Mouse (Mus musculus): ENCODE measurements around the gene Prss2.
"Not testable (repeated sequence)": the region's sequence is repeated elsewhere in the genome, so short reads cannot be mapped to it uniquely, and the experiment has no call there.

The Prss2 gene

DNA sequence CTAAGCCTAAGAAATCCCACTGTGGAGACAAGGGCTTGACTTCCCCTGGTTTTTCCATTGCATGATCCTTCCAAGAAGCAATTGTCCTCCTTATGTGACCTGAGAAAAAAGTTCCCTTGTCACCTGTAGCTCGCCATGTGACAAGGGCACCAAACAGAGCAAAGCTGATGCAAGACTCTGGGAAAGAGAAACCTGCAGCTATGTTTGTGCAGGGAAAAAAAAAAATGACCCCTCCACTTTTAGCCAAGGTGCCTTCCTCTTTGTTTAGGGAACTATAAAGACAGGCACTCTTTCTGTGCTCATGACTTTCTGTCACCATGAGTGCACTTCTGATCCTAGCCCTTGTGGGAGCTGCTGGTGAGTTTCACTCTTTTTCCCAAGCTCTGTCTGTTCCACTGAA, at the start of gene Prss2:
Prss2 (plus strand) TSS at position 301 of the 400 bp plus-strand sequence.
- DNase-seq (ENCODE audit: low read depth, low spot score) = no peak

GRCm38 (mm10) chr6:41499374-41499773, 22.2 kb upstream of the Prss2 start:
- no peak for DNase-seq (ENCODE audit: low read depth, low spot score)

DNA sequence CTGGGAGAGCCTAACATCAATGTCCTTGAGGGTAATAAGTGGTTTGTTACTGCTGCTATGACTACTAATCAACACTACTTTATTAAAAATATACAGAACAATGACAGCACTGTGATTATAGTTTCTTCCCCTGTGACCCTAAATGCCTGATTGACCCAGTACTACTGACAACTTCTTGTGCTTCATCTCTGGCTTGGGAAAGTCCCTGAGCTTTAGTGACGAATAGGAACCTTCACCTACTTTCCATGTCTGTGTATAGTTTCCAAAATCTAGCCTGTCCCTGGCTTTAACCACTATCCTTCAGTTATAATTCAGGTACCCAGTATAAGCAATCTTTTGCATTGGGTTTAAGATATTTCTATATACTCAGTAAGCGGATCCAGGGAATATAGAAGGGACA, 16.7 kb upstream of the Prss2 start:
- no peak for DNase-seq (ENCODE audit: low read depth, low spot score)

DNA sequence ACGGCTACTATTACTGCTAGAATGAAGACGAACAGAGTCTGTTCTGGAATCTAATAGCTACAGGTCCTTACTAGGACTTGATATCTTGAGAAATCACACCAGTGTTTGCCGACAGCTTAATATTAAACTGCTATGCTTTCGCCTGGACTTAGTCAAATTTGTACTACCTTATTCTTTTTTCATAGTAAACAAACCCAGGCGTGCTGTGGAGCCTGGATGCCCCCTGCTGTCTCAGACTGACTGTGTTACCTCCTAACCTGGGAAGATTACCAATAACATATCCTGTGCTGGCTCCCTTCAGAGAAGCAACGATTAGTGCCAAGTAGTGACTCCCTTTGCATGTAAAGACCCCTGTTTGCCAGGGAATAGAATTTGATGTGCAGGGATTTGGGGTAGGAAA, 16.3 kb upstream of the Prss2 start:
- DNase-seq (ENCODE audit: low read depth, low spot score) = peak; percentile 15

DNA sequence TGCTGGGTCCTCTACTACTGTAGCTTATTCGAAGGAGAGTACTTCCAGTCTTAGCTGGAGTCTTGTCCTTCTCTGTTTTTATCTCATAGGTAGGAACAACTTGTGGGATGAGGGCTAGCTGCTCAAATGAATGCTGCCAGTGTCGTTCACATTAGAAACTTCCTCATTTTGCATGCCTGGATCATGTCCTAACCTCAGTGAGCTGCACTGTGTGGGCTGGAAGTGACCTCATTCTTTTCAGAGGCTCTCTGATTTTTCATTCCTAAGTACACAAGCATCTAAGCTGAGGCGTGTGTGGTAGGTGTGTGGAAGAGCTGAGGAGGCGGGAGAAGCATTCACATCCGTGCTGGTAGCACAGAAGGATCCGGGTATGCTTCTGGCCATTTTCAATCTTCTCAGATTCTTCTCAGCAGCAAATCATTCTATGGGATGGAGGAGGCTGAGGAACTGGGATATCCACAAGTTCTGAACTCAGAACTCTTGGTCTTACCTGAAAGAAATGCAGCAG, 3.5 kb upstream of the Prss2 start:
- DNase-seq (ENCODE audit: low read depth, low spot score) = no peak

DNA sequence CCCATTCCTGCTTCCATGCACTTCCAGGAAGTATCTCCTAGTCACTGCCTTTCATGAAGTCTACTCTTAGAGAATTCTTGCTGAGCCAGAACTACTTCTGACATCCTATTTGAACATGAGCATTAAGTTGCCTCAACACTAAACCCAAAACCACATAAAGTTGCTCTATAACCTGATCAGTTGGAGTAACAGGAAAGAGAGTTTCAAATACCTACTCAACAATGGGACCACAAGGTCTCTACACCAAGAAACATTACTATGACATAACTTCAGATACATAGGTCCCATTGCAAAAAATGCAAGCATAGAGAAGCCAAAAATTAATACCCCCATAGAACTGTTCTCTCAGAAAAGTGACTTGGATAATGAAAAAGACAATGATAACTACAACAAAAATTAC, 4.9 kb downstream of the Prss2 start:
- no peak for DNase-seq (ENCODE audit: low read depth, low spot score)

DNA sequence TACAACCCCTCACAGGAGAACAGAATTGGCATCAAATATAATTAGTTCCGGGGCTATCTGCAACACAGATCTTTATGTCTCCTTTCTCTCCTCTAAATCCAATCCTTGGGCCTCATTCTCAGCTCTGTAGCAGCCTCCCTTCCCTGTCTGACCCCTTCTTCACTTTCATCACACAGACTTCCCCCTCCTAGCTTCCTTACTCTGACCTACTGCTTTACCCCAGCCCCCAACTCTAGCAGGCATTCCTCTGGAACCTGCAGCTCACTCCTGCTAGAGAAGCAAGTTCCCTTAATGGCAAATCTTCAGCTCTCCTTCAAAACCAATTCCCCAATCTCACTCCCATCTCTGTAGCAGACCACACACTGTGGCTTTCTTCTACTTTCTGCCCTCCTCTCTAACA, 5.8 kb downstream of the Prss2 start:
- DNase-seq (ENCODE audit: low read depth, low spot score) = no peak

DNA sequence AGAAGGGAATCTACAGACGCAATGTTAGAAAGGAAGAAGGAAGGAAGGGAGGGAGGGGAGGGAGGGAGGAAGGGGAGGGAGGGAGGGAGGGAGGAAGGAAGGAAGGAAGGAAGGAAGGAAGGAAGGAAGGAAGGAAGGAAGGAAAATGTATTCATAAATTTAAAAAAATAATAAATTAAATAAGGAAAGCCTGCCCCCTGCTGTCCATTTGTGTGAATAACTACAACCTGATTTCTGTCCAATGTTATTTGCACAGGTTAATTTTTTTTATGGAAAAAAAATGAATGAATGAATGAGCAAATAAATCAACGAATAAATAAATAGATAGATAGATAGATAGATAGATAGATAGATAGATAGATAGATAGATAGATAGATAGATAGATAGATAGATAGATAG, 8.4 kb downstream of the Prss2 start:
- DNase-seq (ENCODE audit: low read depth, low spot score) = not testable (repeated sequence)

- peak; percentile 49 for DNase-seq (ENCODE audit: low read depth, low spot score)
These were observed 10.6 kb downstream of the Prss2 start for GRCm38 (mm10) chr6:41532181-41532580.

DNA sequence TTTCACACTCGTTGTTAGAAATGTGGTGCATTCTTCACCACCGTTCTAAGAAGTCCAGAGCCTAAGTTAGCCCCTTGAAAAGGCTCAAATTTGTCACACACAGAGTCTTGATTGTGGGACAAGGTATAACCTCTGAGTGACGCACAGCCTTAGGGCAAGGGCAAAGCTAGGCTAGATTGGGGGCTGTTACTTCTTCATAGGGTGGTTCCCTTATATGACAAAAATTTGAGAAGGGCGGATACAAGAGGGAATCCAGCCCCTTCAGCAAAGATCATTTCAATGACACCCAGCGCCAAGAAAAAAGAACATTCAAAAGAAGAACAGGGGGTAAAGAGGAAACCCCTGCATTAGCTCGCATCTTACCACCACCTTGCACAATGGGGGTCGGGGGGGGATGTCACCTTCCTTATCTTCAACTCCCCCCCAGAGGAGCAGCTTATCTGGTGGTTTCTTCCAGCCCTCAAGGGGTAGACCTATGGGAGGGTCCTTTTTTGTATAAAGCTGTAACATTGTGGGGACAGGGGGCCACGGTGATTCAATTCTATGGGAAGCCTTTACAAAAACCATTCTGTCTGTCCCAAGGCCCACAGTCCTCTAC, 11.2 kb downstream of the Prss2 start:
- peak; percentile 81 for DNase-seq (ENCODE audit: low read depth, low spot score)

DNA sequence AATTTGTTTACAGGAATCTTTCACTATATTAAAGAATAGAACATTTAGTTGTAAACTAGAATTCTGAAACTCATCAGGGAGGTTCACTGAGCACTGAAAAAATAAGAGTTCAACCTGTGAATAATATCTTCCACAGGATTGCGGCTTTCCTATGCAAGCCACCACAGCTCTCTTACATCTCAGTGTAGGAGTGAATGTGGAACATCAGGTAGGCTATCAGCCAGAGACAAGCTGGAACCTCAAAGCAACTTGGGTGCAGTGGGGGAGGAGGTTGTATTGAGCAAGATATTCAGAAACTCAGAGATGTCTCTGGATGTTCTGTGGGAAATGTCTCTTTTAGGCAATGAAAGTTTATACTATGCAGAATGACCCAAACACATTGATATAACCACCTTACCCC, 15.8 kb downstream of the Prss2 start:
- peak; percentile 65 for DNase-seq (ENCODE audit: low read depth, low spot score)

DNA sequence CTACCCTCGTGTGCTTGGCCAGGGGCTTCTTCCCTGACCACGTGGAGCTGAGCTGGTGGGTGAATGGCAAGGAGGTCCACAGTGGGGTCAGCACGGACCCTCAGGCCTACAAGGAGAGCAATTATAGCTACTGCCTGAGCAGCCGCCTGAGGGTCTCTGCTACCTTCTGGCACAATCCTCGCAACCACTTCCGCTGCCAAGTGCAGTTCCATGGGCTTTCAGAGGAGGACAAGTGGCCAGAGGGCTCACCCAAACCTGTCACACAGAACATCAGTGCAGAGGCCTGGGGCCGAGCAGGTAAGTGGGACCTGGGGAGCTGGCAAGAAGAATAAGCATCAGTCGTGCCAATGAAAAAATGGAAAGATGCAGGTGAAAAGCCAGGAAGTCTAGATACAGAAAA, 16.7 kb downstream of the Prss2 start:
- not testable (repeated sequence) for DNase-seq (ENCODE audit: low read depth, low spot score)

GRCm38 (mm10) chr6:41540746-41541145, 19.2 kb downstream of the Prss2 start:
- DNase-seq (ENCODE audit: low read depth, low spot score) = no peak

DNA sequence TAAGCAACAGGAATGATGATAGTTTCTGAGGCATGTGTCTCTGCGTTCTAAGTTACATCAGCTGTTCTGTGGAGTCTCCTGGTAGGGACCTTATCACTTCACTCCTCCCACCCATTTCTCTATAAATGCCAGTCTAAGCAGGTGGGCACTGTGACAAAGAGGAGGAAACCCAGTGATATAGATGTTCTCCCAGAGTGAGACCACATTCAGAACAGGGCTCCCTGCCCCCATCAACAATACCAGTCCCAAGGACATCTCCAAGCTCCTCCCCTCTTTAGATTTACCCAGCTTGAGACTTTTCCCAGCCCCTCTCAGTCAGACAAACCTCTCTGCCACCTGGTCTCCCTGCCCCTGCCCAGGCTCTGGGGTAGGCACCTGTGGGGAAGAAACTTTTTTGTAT, 20.2 kb downstream of the Prss2 start:
- peak; percentile 83 for DNase-seq (ENCODE audit: low read depth, low spot score)

DNA sequence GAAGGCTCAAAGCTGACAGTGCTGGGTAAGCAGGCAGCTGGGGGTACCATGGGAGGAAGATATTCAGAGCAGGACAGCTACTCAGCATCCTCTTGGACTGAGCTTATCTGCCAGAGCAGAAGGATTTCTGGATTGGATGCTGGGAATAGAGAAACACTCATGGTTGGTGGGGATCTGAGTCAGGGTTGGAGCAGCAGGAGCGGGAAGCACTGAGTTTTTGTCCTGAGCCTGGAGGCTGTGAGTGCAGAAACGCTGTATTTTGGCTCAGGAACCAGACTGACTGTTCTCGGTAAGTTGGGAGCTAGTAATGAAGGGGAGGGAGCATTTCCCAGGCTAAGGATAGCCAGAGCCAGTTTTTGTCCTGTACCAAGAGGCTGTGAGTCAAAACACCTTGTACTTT, 21.4 kb downstream of the Prss2 start:
- no peak for DNase-seq (ENCODE audit: low read depth, low spot score)

DNA sequence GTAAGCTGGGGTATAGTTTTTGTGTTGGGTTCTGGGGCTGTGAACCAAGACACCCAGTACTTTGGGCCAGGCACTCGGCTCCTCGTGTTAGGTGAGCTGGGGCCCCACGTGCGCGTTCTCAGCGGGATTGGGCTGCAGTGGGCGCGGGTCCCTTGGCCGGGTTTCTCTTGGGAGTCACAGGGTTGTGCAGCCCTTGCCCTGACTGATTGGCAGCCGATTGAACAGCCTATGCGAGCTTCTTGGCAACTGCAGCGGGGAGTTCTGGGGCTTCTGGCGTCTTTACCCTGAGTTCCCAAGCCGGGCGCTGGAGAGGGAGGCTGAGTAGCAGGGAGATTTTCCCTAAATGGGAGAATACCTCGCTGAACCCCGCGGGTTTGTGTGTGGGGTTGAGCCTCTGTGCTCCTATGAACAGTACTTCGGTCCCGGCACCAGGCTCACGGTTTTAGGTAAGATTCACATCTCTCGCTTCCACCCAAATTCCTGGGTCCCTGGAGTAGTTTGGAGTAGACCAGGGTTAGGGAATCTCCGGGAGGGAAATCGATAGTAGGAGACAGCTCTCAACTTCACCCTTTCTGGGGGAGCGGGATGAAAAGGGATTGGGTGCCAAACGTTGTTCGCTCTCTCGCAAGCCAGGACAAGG, 21.9 kb downstream of the Prss2 start:
- DNase-seq (ENCODE audit: low read depth, low spot score) = peak; percentile 53

DNA sequence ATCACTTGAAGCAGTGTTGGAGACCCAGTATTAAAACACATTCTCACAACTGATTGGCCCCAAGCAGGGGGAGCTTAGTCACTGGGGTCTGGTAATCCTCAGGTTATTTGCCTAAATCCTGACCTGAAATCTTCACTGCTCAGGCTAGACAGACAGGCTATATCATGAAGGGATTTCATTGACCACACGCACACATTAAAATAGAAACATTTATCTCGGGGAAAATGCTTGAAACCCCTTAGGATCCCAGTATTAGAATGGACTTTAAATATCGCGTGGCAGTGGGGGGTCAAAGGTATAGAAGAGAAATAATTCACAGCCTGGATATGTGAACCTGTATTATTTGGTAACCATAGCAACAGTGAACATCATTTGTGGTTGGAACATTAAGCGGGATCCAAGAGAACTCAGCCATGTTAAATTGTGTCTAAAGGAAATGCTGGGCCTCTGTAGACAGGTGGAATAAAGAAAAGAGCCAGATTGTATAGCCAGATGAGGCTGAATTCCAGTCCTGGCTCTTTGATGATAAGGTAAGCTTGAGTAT, 22.9 kb downstream of the Prss2 start:
- DNase-seq (ENCODE audit: low read depth, low spot score) = peak; percentile 89

DNA sequence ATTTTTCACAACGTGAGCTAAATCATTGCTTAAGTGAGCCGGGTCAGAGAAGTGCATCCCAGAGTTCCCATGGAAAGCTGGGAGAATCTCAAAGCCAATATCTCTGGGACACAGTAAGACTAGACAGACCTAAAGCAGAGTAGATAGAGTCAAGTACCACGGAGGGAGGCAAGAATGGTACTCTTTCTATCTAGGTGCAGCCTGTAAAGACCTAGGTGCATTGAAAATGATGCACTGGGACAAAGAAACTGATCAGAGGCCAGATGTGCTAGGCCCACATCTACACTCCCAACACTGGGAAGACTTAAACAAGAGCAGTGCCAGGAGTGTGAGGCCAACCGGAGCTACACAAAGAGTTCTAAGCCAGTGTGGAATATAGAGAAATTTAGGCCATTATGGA, 23.7 kb downstream of the Prss2 start:
- peak; percentile 46 for DNase-seq (ENCODE audit: low read depth, low spot score)

DNA sequence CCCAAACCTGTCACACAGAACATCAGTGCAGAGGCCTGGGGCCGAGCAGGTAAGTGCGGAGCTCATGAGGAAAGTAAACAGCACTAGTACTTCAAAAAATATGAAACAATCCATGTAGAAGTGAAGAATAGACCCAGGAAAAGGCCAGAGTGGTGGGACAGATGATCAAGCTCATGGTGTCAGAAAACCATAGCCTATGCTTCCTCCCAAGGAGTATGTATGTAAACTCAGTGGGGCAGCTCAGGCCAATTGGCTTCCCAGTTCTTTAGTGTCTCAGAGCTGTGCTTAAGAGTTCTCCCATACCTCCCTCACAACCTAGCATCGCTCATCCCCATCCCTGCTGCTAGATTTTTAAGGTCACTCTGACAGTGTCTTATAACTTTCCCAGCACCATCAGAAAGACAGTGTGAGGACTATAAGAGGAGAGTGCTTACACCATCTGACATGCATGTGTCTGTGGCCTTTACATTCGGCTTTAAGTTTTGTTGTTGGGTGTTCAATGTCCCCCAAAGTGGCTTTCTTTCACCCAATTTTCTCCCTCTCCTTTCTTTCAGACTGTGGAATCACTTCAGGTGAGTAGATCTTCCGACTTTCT, 25.6 kb downstream of the Prss2 start:
- DNase-seq (ENCODE audit: low read depth, low spot score) = no peak

DNA sequence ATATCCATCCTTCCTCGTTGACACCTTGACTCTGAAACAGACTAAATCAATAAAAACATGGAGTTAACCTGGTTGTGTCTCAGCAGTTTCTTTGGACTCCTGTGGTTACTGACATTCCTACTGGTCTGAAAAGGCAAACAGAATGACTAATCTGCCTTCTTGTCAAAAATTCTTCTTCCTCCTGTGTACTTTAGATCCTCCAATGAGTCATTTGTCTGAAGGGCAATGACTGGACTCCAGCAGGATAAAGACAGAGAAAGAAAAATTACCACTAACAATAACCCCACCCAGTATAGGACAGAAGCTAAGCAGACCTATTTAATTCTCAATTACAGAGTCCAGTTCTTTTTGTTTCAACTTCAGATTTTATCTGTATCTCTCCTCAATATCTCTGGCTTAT, 26.7 kb downstream of the Prss2 start:
- no peak for DNase-seq (ENCODE audit: low read depth, low spot score)

GRCm38 (mm10) chr6:41553356-41554010, 31.9 kb downstream of the Prss2 start:
- DNase-seq (ENCODE audit: low read depth, low spot score) = peak; percentile 88
